Mouse (Mus musculus) CH12.LX (cell line): ENCODE data around the gene Zfp768. TPM values are rescaled to one million over a fixed set of nuclear protein-coding genes. Genes with fewer than 3 reads are reported as not detected.

Experiments
- DNase-seq: peaks from one replicate; pipeline ENCODE4 v3.0.0-alpha.2; 2013; ENCODE audit errors: extremely low read depth
- H3K27ac ChIP-seq: 2 replicates; pipeline ENCODE4 v1.5.1; 2012; ENCODE audit warnings: low read depth, mild to moderate bottlenecking, control low read depth, moderate library complexity; ENCODE audit not compliant: insufficient read depth
- H3K27me3 ChIP-seq: replicated peaks from 2 replicates; pipeline ENCODE3; 2012; ENCODE audit warnings: inconsistent platforms
- H3K36me3 ChIP-seq, 2 experiments: replicated peaks in 1 of 2; 2 replicates each; pipeline versions ENCODE3 to v1.6.1; 2012; ENCODE audit warnings: inconsistent platforms in 1 of 2, low read length in 1 of 2, mild to moderate bottlenecking in 1 of 2, mixed read lengths in 1 of 2, moderate library complexity in 1 of 2; ENCODE audit not compliant: control insufficient read depth in 1 of 2, insufficient read depth in 1 of 2
- H3K4me1 ChIP-seq, 2 experiments: 2 replicates each; pipeline ENCODE4 v1.6.1; 2012; ENCODE audit warnings: inconsistent platforms in 1 of 2, moderate library complexity in 1 of 2; ENCODE audit not compliant: insufficient read depth in 2 of 2, control insufficient read depth in 1 of 2
- H3K4me2 ChIP-seq: 2 replicates; pipeline ENCODE4 v1.6.1; 2012; ENCODE audit warnings: low read depth, mild to moderate bottlenecking, control low read depth; ENCODE audit not compliant: poor library complexity, insufficient read depth, severe bottlenecking
- H3K4me3 ChIP-seq, 3 experiments: fragments of 150-350 bp in 1 of 3; sonication (generic) in 1 of 3; replicated peaks in 1 of 3; 2 replicates each; pipeline versions ENCODE3 to v1.5.1; 2011 to 2012; ENCODE audit warnings: low read depth in 2 of 3, low read length in 2 of 3, mild to moderate bottlenecking in 2 of 3, moderate library complexity in 2 of 3, control low read depth in 1 of 3, improper control_type of control experiment in 1 of 3, inconsistent platforms in 1 of 3, mixed read lengths in 1 of 3; ENCODE audit not compliant: poor library complexity in 1 of 3
- H3K79me2 ChIP-seq: replicated peaks from 2 replicates; pipeline ENCODE4 v1.6.1; 2012; ENCODE audit warnings: mild to moderate bottlenecking, moderate library complexity; ENCODE audit not compliant: control insufficient read depth, poor library complexity, insufficient read depth, severe bottlenecking; ENCODE audit errors: extremely low read depth
- H3K9ac ChIP-seq: 2 replicates; pipeline ENCODE4 v1.6.1; 2012; ENCODE audit warnings: low read depth, mild to moderate bottlenecking, control low read depth, moderate library complexity; ENCODE audit not compliant: insufficient read depth
- H3K9me3 ChIP-seq: replicated peaks from 2 replicates; pipeline ENCODE3; 2012; ENCODE audit warnings: low read length, inconsistent platforms, mixed read lengths
- CHD2 ChIP-seq: IDR thresholded peaks from 2 replicates; pipeline ENCODE4 v1.6.1; 2011; ENCODE audit warnings: low read length, improper control_type of control experiment
- CTCF ChIP-seq, 2 experiments: IDR thresholded peaks in 1 of 2; conservative IDR thresholded peaks in 1 of 2; 2 replicates each; pipeline ENCODE4 v1.5.1; 2011 to 2012; ENCODE audit warnings: low read depth in 2 of 2, low read length in 2 of 2, improper control_type of control experiment in 1 of 2, inconsistent platforms in 1 of 2, mild to moderate bottlenecking in 1 of 2, moderate library complexity in 1 of 2
- ELF1 ChIP-seq: IDR thresholded peaks from 2 replicates; pipeline ENCODE4 v1.6.1; 2014; ENCODE audit warnings: low read depth, mild to moderate bottlenecking, inconsistent platforms, low read length, improper control_type of control experiment
- GABPA ChIP-seq: IDR thresholded peaks from 2 replicates; pipeline ENCODE4 v1.6.1; 2012; ENCODE audit warnings: low read depth, low read length, improper control_type of control experiment, inconsistent platforms; ENCODE audit not compliant: insufficient replicate concordance
- HCFC1 ChIP-seq: IDR thresholded peaks from 2 replicates; pipeline ENCODE4 v1.6.1; 2012; ENCODE audit warnings: low read depth, mild to moderate bottlenecking, inconsistent platforms, low read length, improper control_type of control experiment
- IRF4 ChIP-seq: IDR thresholded peaks from 2 replicates; pipeline ENCODE4 v1.6.1; 2014; ENCODE audit warnings: low read depth, mild to moderate bottlenecking, inconsistent platforms, low read length, improper control_type of control experiment
- MAFK ChIP-seq: IDR thresholded peaks from 2 replicates; pipeline ENCODE4 v1.6.1; 2011; ENCODE audit warnings: low read length, improper control_type of control experiment; ENCODE audit not compliant: insufficient replicate concordance
- MAX ChIP-seq: IDR thresholded peaks from 2 replicates; pipeline ENCODE4 v1.6.1; 2011; ENCODE audit warnings: low read length, improper control_type of control experiment
- MAZ ChIP-seq: IDR thresholded peaks from 2 replicates; pipeline ENCODE4 v1.6.1; 2012; ENCODE audit warnings: low read depth, mild to moderate bottlenecking, inconsistent platforms, low read length, improper control_type of control experiment, moderate library complexity
- MEF2A ChIP-seq: IDR thresholded peaks from 2 replicates; pipeline ENCODE4 v1.6.1; 2014; ENCODE audit warnings: low read depth, mild to moderate bottlenecking, inconsistent platforms, low read length, improper control_type of control experiment, borderline replicate concordance
- MXI1 ChIP-seq: IDR thresholded peaks from 2 replicates; pipeline ENCODE4 v1.6.1; 2011; ENCODE audit warnings: mild to moderate bottlenecking, low read depth, low read length, improper control_type of control experiment
- MYC ChIP-seq: IDR thresholded peaks from 2 replicates; pipeline ENCODE4 v1.6.1; 2011; ENCODE audit warnings: low read depth, mild to moderate bottlenecking, improper control_type of control experiment, low read length
- NRF1 ChIP-seq: IDR thresholded peaks from 2 replicates; pipeline ENCODE4 v1.6.1; 2014; ENCODE audit warnings: low read depth, mild to moderate bottlenecking, inconsistent platforms, low read length, improper control_type of control experiment, moderate library complexity
- POLR2A ChIP-seq: IDR thresholded peaks from 2 replicates; pipeline ENCODE4 v1.6.1; 2011; ENCODE audit warnings: low read depth, mild to moderate bottlenecking, improper control_type of control experiment, low read length
- POLR2AphosphoS2 ChIP-seq: IDR thresholded peaks from 2 replicates; pipeline ENCODE4 v1.6.1; 2011; ENCODE audit warnings: low read depth, low read length, improper control_type of control experiment
- RCOR1 ChIP-seq: conservative IDR thresholded peaks from 2 replicates; pipeline ENCODE4 v1.6.1; 2012; ENCODE audit warnings: low read depth, mild to moderate bottlenecking, inconsistent platforms, low read length, improper control_type of control experiment
- SIN3A ChIP-seq: IDR thresholded peaks from 2 replicates; pipeline ENCODE4 v1.6.1; 2012; ENCODE audit warnings: low read length, improper control_type of control experiment, inconsistent platforms
- TBP ChIP-seq: conservative IDR thresholded peaks from 2 replicates; pipeline ENCODE4 v1.6.1; 2011; ENCODE audit warnings: low read depth, low read length, improper control_type of control experiment
- TCF12 ChIP-seq: IDR thresholded peaks from 2 replicates; pipeline ENCODE4 v1.6.1; 2014; ENCODE audit warnings: low read depth, mild to moderate bottlenecking, inconsistent platforms, low read length, improper control_type of control experiment
- UBTF ChIP-seq: IDR thresholded peaks from 2 replicates; pipeline ENCODE4 v1.6.1; 2012; ENCODE audit warnings: low read depth, mild to moderate bottlenecking, inconsistent platforms, low read length, improper control_type of control experiment, moderate library complexity
- USF1 ChIP-seq: IDR thresholded peaks from 2 replicates; pipeline ENCODE4 v1.6.1; 2014; ENCODE audit warnings: low read depth, mild to moderate bottlenecking, inconsistent platforms, low read length, improper control_type of control experiment
- ZMIZ1 ChIP-seq: IDR thresholded peaks from 2 replicates; pipeline ENCODE4 v1.6.1; 2012; ENCODE audit warnings: low read depth, mild to moderate bottlenecking, inconsistent platforms, low read length, improper control_type of control experiment
- ZNF384 ChIP-seq: IDR thresholded peaks from 2 replicates; pipeline ENCODE4 v1.6.1; 2012; ENCODE audit warnings: low read depth, low read length, improper control_type of control experiment, inconsistent platforms
- dilution Hi-C: fragments of 300-500 bp; cut with MboI; formaldehyde crosslinking; loops from 2 replicates; pipeline ENCODE4 v1.14.3; 2020; ENCODE audit warnings: low sequenced_read_pairs; ENCODE audit not compliant: extremely low pct_unique_long_range_greater_than_20kb, extremely low pct_ligation_motif_present
- in situ Hi-C: fragments of 300-500 bp; cut with MboI; formaldehyde crosslinking; loops from 3 replicates; pipeline ENCODE4 v1.14.3; 2019; ENCODE audit warnings: low sequenced_read_pairs, low pct_ligation_motif_present, low pct_unique_long_range_greater_than_20kb, mixed read lengths
- polyA plus RNA-seq: library from polyadenylated mRNA; unstranded; fragments of >175 nt; gene quantifications from 2 replicates; pipeline ENCODE4 v1.2.1, GENCODE M21; 2012; ENCODE audit warnings: low read depth; ENCODE audit not compliant: insufficient read length
- total RNA-seq, 2 experiments: library from RNA; depleted of rRNA; stranded (reverse); fragments of 300-350 nt in 1 of 2; fragments of >200 nt in 1 of 2; gene quantifications; 2 replicates each; pipeline ENCODE4 v1.2.3; 2012 to 2014

Gene Zfp768
- total and polyA plus RNA-seq, 3 experiments: 5.0 to 9.9 (median 6.4) TPM

GRCm38 (mm10) chr7:127335604-127336003 lies 9.8 kb downstream of the Zfp768 start:
- Histone ChIP-seq H3K27ac (no peak overlapping the region), H3K4me2 (no peak overlapping the region), H3K9ac (no peak overlapping the region), H3K27me3 (no peaks in the 10 kb centered on the region), H3K79me2 (no peaks in the 10 kb centered on the region), H3K36me3 (peaks cover 44 to 55% of the 10 kb centered on the region in 2 experiments), H3K4me1 (no peaks in the 10 kb centered on the region), H3K9me3 (no peaks in the 10 kb centered on the region), H3K4me3 (no peak overlapping the region)
- TF ChIP-seq MXI1: no peak
- no peak for TF ChIP-seq MAX
- no peak; the same call in none of the 2 replicates for TF ChIP-seq POLR2AphosphoS2
- no peak for TF ChIP-seq NRF1
- no peak for TF ChIP-seq USF1
- no peak for TF ChIP-seq UBTF
- no peak for TF ChIP-seq RCOR1
- no peak for TF ChIP-seq MAZ
- TF ChIP-seq TBP: no peak
- TF ChIP-seq ELF1: no peak
- no peak for TF ChIP-seq MEF2A
- TF ChIP-seq CTCF (conservative IDR thresholded peaks at IDR 0.05 in 1 of 2, IDR thresholded peaks at IDR 0.05 in 1 of 2; ENCODE audit: low read depth in 2 of 2, low read length in 2 of 2): no peak
- no peak for TF ChIP-seq CHD2
- dilution Hi-C loops (no loop called here), in situ Hi-C loops (loop anchor here (10.0 kb wide), 1 partner anchor 71 kb away; the partner anchor contains the start of gene Dctpp1)
- no peak for DNase-seq

GRCm38 (mm10) chr7:127333240-127333639 lies 12.1 kb downstream of the Zfp768 start:
- Histone ChIP-seq H3K36me3 (peaks cover 66 to 78% of the 10 kb centered on the region in 2 experiments), H3K27me3 (no peaks in the 10 kb centered on the region), H3K4me3 (no peak overlapping the region), H3K79me2 (no peaks in the 10 kb centered on the region), H3K9me3 (no peaks in the 10 kb centered on the region)
- no peak for DNase-seq
- in situ Hi-C loops (loop anchor here (10.0 kb wide), 1 partner anchor 68 kb away; the partner anchor contains the start of gene Dctpp1), dilution Hi-C loops (no loop called here)
- TF ChIP-seq TBP: no peak
- no peak for TF ChIP-seq IRF4
- TF ChIP-seq MAFK: no peak
- TF ChIP-seq POLR2A: no peak
- no peak for TF ChIP-seq USF1
- no peak for TF ChIP-seq ZMIZ1
- no peak for TF ChIP-seq GABPA
- TF ChIP-seq ZNF384: no peak
- TF ChIP-seq UBTF: no peak
- TF ChIP-seq SIN3A: no peak
- TF ChIP-seq MAZ: no peak
- no peak for TF ChIP-seq HCFC1
- TF ChIP-seq TCF12: no peak
- no peak for TF ChIP-seq MYC
- TF ChIP-seq, all 38 proteins: peak for 0
- Histone ChIP-seq H3K4me2 (no peak overlapping the region), H3K27ac (no peak overlapping the region), H3K4me1 (no peaks in the 10 kb centered on the region), H3K9ac (no peak overlapping the region)
